Mouse (Mus musculus): ENCODE results near the gene Kif22. TPM values are rescaled to one million over a fixed set of nuclear protein-coding genes. Genes with fewer than 3 reads are reported as not detected.
A peak's percentile ranks its signal among the peaks of the same experiment; 100 is the strongest.

Kif22 gene
- total and polyA plus RNA-seq, 3 experiments = 0.39 to 0.84 (median 0.65) TPM

GRCm38 (mm10) chr7:127023896-127024690 is 18.2 kb downstream of the Kif22 start:
- TF ChIP-seq EP300 (IDR thresholded peaks at IDR 0.05; ENCODE audit: insufficient read depth, low read depth, low read length) (no peak), POLR2A (IDR thresholded peaks at IDR 0.05; ENCODE audit: insufficient read depth, low read depth, low read length) (0 out of 2 replicates have a peak, but pooled peaks have one; percentile 9), CTCF (IDR thresholded peaks at IDR 0.05) (no peak)
- H3K79me2 ChIP-seq (replicated peaks; ENCODE audit: control insufficient read depth, insufficient read depth, low read length) = no peaks in the 10 kb centered on the region
- no peak overlapping the region for H3K4me3 ChIP-seq
- H3K36me3 ChIP-seq (ENCODE audit: control insufficient read depth, insufficient read depth, low read length) = peaks cover 3% of the 10 kb centered on the region; the same call in 1 of the 2 replicates
- no peaks in the 10 kb centered on the region for H3K27me3 ChIP-seq (ENCODE audit: control insufficient read depth, insufficient read depth, low read length)
- WGBS = 46% methylated on average over 19 of the region's 19 CpGs
- peak overlapping the region; percentile 92 for H3K27ac ChIP-seq
- intact Hi-C loops (cut with DNase I) = no loop called here
- peak in 1 of 2 experiments; percentile 15 for DNase-seq
- H3K4me1 ChIP-seq (ENCODE audit: control insufficient read depth, insufficient read depth, low read length) = peaks cover 10% of the 10 kb centered on the region
- H3K9ac ChIP-seq (ENCODE audit: low read depth, low read length) = 0 out of 2 replicates have a peak overlapping the region, but pooled peaks have one; percentile 1

GRCm38 (mm10) chr7:127023272-127023691 is 19.0 kb downstream of the Kif22 start:
- peaks cover 10% of the 10 kb centered on the region for H3K4me1 ChIP-seq (ENCODE audit: control insufficient read depth, insufficient read depth, low read length)
- H3K79me2 ChIP-seq (replicated peaks; ENCODE audit: control insufficient read depth, insufficient read depth, low read length) = no peaks in the 10 kb centered on the region
- no peak overlapping the region for H3K4me3 ChIP-seq
- no peaks in the 10 kb centered on the region for H3K27me3 ChIP-seq (ENCODE audit: control insufficient read depth, insufficient read depth, low read length)
- intact Hi-C loops (cut with DNase I) = no loop called here
- H3K9ac ChIP-seq (ENCODE audit: low read depth, low read length) = peak overlapping the region; percentile 4; the same call in 1 of the 2 replicates
- WGBS = 73% methylated on average over 13 of the region's 13 CpGs
- no peak overlapping the region for H3K27ac ChIP-seq
- peak in 1 of 2 experiments; percentile 22 for DNase-seq
- no peak for TF ChIP-seq POLR2A (IDR thresholded peaks at IDR 0.05; ENCODE audit: insufficient read depth, low read depth, low read length)
- no peak for TF ChIP-seq EP300 (IDR thresholded peaks at IDR 0.05; ENCODE audit: insufficient read depth, low read depth, low read length)
- no peak for TF ChIP-seq CTCF (IDR thresholded peaks at IDR 0.05)
- H3K36me3 ChIP-seq (ENCODE audit: control insufficient read depth, insufficient read depth, low read length) = peaks cover 3% of the 10 kb centered on the region; the same call in 1 of the 2 replicates

GRCm38 (mm10) chr7:127022528-127023271 is 19.6 kb downstream of the Kif22 start:
- intact Hi-C loops (cut with DNase I) = no loop called here

GRCm38 (mm10) chr7:127021563-127022527 is 20.4 kb downstream of the Kif22 start:
- Histone ChIP-seq H3K4me3 (no peak overlapping the region), H3K4me1 (ENCODE audit: control insufficient read depth, insufficient read depth, low read length) (peaks cover 6% of the 10 kb centered on the region), H3K36me3 (ENCODE audit: control insufficient read depth, insufficient read depth, low read length) (peaks cover 3% of the 10 kb centered on the region; the same call in 1 of the 2 replicates), H3K27ac (peak overlapping the region; percentile 17), H3K27me3 (ENCODE audit: control insufficient read depth, insufficient read depth, low read length) (no peaks in the 10 kb centered on the region), H3K9ac (ENCODE audit: low read depth, low read length) (no peak overlapping the region), H3K79me2 (replicated peaks; ENCODE audit: control insufficient read depth, insufficient read depth, low read length) (no peaks in the 10 kb centered on the region)
- TF ChIP-seq EP300 (IDR thresholded peaks at IDR 0.05; ENCODE audit: insufficient read depth, low read depth, low read length) (no peak), POLR2A (IDR thresholded peaks at IDR 0.05; ENCODE audit: insufficient read depth, low read depth, low read length) (no peak), CTCF (IDR thresholded peaks at IDR 0.05) (no peak)
- DNase-seq = no peak
- intact Hi-C loops (cut with DNase I) = no loop called here
- WGBS = 60% methylated on average over 5 of the region's 5 CpGs

More at GRCm38 (mm10) chr7:127022528-127023271, 19.6 kb downstream of the Kif22 start:
- 81% methylated on average over 7 of the region's 7 CpGs for WGBS
- H3K27me3 ChIP-seq (ENCODE audit: control insufficient read depth, insufficient read depth, low read length) = no peaks in the 10 kb centered on the region
- H3K27ac ChIP-seq = no peak overlapping the region
- no peak for DNase-seq
- H3K4me3 ChIP-seq = no peak overlapping the region
- H3K4me1 ChIP-seq (ENCODE audit: control insufficient read depth, insufficient read depth, low read length) = peaks cover 7% of the 10 kb centered on the region
- peaks cover 3% of the 10 kb centered on the region; the same call in 1 of the 2 replicates for H3K36me3 ChIP-seq (ENCODE audit: control insufficient read depth, insufficient read depth, low read length)
- H3K79me2 ChIP-seq (replicated peaks; ENCODE audit: control insufficient read depth, insufficient read depth, low read length) = no peaks in the 10 kb centered on the region
- TF ChIP-seq POLR2A (IDR thresholded peaks at IDR 0.05; ENCODE audit: insufficient read depth, low read depth, low read length) (no peak), CTCF (IDR thresholded peaks at IDR 0.05) (no peak), EP300 (IDR thresholded peaks at IDR 0.05; ENCODE audit: insufficient read depth, low read depth, low read length) (no peak)
- no peak overlapping the region for H3K9ac ChIP-seq (ENCODE audit: low read depth, low read length)

- intact Hi-C loops (cut with DNase I) = no loop called here
- H3K4me3 ChIP-seq = peak within 1 kb of the TSS; percentile 46
- peak within 1 kb of the TSS; percentile 79 for H3K9ac ChIP-seq (ENCODE audit: low read depth, low read length)
- H3K27me3 ChIP-seq (ENCODE audit: control insufficient read depth, insufficient read depth, low read length) = no peaks in the 10 kb centered on the region
- no peaks in the 10 kb centered on the region for H3K79me2 ChIP-seq (replicated peaks; ENCODE audit: control insufficient read depth, insufficient read depth, low read length)
- no peak for TF ChIP-seq CTCF (IDR thresholded peaks at IDR 0.05)
- peak; percentile 56 for TF ChIP-seq POLR2A (IDR thresholded peaks at IDR 0.05; ENCODE audit: insufficient read depth, low read depth, low read length)
- TF ChIP-seq EP300 (IDR thresholded peaks at IDR 0.05; ENCODE audit: insufficient read depth, low read depth, low read length) = no peak
- peaks cover 3% of the 10 kb centered on the region; the same call in 1 of the 2 replicates for H3K36me3 ChIP-seq (ENCODE audit: control insufficient read depth, insufficient read depth, low read length)
- peaks cover 7% of the 10 kb centered on the region for H3K4me1 ChIP-seq (ENCODE audit: control insufficient read depth, insufficient read depth, low read length)
- 4% methylated on average over 35 of the region's 37 CpGs for WGBS
- peak; percentile 63 to 65 for DNase-seq
- H3K27ac ChIP-seq = peak within 1 kb of the TSS; percentile 36
Observed at GRCm38 (mm10) chr7:127020901-127021562, 21.2 kb downstream of the Kif22 start, which contains the start of the genes Gm42742 and Prrt2. Gene Gm42742, minus strand, starts transcription at chr7:127021097. Gene Prrt2, minus strand, starts transcription at chr7:127021211.

All from heart, adult 2 months (tissue).